Mouse (Mus musculus): ENCODE data around the gene Trio.

DNA sequence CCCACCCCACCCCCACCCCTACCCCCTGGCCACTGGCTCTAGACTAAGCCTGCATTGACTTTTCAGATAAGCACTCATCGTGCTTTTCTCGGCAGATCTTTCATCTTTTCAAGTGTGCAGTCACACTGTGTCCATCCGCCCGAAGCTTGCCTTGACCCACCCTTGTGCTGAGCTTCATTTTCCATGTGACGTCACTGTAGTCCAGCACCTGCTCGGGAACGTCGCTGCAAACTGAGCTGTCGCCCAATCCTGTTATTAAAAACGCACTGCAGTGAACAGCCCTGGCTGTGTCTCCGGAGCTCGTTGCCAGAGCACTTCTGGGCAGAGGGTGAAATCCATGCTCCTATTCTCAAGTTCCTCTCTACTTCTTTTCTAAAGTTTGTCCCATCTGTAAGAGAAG, 93.8 kb downstream of the Trio start:
- no peak for TF ChIP-seq POLR2A (IDR thresholded peaks at IDR 0.05; ENCODE audit: low read depth, low read length)
- TF ChIP-seq CTCF (IDR thresholded peaks at IDR 0.05; ENCODE audit: borderline replicate concordance, insufficient read depth, low read length): no peak

All from embryonic fibroblast, embryonic 13.5 days (primary cell).